Mouse (Mus musculus) brain, embryonic 18.5 days (tissue): ENCODE measurements at regions not wholly inside any gene's neighbourhood (a gene's known extent, or its start where the extent isn't known, plus 50 kb on each side); places are given as distances from the start of the nearest gene placed in this dataset.
"Not testable (repeated sequence)": the region's sequence is repeated elsewhere in the genome, so short reads cannot be mapped to it uniquely, and the experiment has no call there.

Source experiments
- DNase-seq: peaks from one replicate; pipeline ENCODE4 v3.0.0-alpha.2; 2012; ENCODE audit warnings: low read depth, low spot score

GRCm38 (mm10) chr13:7967886-7968285 is 234.8 kb upstream of the Adarb2 start:
- no peak for DNase-seq

GRCm38 (mm10) chr13:7994198-7994597 is 208.5 kb upstream of the Adarb2 start:
- no peak for DNase-seq

DNA sequence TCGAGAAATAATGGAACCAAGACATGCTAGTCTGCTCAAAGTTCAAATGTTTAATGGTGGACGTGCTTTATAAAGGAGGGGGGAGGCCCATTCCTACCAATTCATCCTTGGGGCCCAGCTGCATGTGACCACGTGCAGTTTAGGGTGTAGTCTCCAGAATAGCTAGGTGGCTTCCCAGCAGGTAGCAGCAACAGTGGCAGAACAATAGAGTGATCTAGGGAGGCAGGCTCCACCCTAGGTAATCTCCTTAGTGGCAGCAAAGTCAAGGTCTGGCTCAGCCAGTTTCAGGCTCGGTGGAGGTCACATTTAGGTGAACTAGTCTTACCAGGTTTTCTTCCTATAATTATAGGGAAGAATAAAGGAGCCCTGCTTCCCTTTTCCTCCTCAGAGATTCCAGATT is 172.6 kb upstream of the Adarb2 start:
- not testable (repeated sequence) for DNase-seq

DNA sequence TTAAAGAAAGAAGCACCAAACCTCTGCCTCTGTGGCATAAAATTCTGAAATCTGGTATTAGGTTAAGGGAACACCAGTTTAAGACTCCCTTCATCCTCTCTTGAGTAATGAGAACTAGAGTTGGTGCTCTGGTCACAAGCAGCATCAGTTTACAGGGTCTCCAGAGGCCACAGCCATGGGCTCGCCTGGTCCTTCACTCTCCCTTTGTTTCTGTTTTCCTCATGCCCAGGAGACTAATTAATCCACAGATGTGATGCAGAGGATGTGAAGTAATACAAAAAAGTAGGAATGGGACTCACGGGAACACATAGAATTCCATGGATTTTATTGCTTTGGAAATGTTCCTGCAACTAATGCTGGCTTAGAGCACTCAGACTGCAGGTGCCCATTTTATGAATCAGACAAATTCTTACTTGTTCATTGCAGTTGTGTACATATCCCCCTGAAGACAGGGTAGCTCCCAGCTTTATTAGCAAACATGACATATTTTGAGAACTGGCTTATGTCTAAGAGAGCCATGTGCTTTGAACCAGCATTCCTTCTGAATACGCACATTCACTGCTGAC is 151.7 kb upstream of the Adarb2 start:
- DNase-seq, result no peak

DNA sequence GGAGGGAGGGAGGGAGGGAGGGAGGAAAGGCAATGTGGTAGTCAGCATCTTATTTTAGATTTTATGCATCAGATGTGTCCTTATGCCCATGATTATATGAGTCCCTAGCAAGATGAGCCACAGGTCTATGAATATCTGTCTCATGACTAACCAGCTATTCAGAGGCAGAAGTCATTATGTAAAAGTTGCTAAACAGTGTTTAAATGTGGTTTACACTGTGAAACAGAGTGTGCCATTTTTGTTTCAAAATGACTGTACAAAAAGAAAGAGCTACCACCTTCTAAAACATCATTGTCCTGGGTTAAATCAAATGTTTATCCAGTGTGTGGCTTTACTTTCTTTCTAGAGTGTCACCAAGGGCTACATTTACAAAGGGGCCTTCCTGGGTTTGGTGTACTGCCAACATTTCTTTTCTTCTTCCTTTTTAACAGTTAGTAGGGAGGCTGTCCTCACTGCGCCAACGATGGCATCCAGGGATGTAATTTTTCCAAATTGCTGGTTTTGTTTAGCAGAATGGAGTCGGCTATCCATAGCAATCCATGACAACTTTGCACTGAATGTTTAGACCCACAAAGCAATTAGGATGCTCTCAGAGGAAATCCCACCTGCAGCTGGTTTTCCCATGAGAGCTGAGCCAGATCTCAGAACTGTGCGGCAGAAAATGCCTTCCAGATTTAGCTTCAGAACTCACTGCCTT is 146.4 kb upstream of the Adarb2 start:
- DNase-seq, result peak; percentile 10

- DNase-seq, result no peak
Measured at GRCm38 (mm10) chr13:8087154-8087553, 115.5 kb upstream of the Adarb2 start.

- DNase-seq, result no peak
Measured at GRCm38 (mm10) chr13:8089519-8089918, 113.1 kb upstream of the Adarb2 start.

DNA sequence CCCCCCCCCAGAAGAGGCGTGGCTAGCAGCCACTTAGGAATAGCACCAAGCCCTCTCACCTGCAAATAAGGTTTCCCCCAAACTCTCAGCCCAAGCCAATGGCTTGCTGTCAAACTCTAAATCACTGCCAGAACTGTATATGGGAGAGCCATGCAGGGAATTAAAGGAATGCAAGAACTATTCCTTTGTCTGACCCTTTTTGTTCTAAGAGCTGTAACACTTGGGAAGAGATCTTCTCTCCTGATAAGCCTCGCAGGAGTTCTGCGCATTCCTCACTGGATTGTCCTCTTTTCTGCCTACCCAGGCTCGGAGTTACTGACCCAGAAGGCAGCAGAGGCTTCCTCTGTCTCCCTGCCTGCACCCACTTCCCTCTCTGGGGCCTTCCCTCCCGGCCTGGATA is 94.0 kb upstream of the Adarb2 start:
- DNase-seq, result no peak

DNA sequence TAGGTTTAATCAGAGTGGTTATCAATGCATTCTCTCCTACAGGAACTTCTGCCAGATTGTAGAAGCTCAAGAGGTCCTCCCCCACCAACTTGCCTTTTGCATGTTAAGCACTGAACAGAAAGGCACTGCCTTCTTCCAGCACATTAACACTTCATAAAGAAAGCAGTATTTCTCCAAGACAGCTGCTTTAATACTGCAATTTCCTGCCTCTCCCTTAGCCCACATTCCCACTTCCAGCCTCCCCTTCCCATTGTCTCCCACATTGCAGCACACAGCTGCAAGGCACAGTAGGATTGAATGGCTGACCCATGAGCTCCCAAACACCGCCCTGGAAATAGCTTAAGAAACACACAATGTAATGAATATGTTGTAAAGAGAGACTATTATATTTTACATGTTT is 89.7 kb upstream of the Adarb2 start:
- DNase-seq, result no peak

DNA sequence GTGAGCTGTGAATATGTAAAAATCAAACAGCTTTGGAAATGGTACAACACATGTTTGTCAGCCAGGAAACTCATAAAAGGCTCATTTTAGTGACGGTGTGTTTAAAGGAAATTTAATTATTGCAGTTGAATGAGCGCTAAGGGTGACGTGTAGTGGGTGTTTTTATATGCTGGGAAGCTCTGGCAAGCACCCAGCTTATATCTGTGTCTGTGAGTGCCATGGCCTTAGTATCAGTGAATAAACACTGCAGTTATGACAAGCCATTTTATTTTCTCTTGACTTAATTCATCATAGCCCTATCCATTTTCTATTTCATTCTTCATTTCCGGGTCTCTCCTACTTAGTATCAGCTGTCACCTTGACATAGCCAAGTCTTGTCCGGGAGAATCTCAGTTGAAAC is 83.7 kb upstream of the Adarb2 start:
- no peak for DNase-seq

DNA sequence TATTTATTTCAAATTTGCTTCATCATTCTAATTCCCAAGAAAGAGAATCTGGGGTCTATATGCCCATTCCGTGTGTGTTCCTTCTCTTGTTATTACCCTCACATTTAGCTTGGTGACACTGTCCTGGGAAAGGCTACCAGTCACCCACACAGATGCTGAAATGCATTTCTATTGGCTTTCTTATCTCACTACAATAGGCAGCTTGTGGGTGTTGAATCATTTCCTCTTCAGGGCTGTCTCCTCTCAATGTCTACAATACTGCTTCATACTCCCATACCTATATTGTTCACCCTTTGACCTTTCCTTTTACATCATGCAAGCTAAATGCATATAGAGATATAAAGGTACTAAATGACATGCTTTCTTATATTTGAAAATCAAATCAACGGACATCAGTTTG is 82.7 kb upstream of the Adarb2 start:
- no peak for DNase-seq

DNA sequence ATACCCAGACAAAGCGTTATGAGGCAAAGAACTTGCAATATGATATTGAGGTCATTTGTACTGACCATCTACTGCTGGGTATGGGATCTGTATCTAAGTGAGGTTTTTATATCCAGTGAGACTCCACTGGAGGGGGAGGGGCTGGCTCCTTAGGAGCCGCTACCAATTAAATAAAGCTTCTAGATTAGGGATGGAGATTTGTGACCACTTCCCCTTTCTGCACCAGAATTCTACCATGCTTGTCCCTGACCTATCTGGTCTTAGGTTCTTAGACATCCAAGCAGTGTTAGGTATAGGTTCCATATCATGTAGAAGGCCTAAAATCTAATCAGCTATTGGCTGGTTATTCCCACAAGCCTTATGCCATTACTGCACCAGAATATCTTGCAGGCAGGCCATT is 67.9 kb upstream of the Adarb2 start:
- DNase-seq, result no peak

DNA sequence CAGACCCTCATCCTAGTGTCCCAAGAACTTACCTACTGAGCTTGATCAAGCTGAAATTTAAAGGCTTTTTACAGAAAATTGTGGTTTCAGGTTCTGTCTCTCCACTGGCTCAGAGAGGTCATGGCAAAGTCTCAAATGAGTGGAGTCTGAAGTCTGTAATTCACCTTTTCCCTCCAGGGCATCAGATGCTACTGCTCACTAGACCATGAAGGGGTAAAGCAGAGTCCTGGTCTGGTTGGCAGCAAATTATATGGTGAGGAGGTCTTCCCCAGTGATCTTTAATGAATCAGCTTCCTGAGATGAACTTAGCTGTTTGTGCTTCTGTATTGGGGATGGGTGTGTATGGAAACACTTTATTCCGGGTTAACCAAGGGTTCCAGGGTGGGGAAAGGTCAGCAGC is 63.3 kb upstream of the Adarb2 start:
- DNase-seq, result no peak

DNA sequence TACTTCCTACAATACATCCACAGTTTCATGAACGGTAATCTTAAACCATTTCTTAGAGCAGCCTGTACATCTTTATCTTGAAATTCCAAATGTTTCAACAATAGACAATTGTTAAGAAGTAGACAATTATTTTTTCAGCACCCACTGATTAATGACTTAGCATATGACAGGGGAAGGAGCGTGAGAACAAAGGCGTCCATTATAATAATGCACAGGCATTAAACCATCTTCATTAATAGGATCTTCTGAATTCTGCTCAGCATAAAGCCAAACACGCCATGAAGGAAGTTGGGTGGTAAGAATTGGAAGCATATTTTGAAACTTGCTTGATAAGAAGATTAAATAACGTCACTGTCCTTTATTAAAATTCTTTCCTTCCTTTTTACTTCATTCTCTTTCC is 50.5 kb upstream of the Adarb2 start:
- DNase-seq, result peak; percentile 24
